Mouse (Mus musculus): Measurements from ENCODE around the gene Hagh. TPM values are rescaled to one million over a fixed set of nuclear protein-coding genes. Genes with fewer than 3 reads are reported as not detected.

Gene Hagh
- polyA plus RNA-seq, 1 experiment from 2014 or later = 71.5 TPM

- Histone ChIP-seq H3K9me3 (ENCODE audit: control insufficient read depth, low read length) (no peaks in the 10 kb centered on the region), H3K4me3 (replicated peaks; ENCODE audit: low read length) (no peak overlapping the region), H3K4me2 (replicated peaks) (no peak overlapping the region), H3K36me3 (replicated peaks; ENCODE audit: control insufficient read depth, insufficient read depth) (peaks cover 60% of the 10 kb centered on the region), H3K27ac (no peak overlapping the region), H3K27me3 (ENCODE audit: control insufficient read depth, insufficient read depth, low read length) (no peaks in the 10 kb centered on the region), H3K9ac (no peak overlapping the region), H3K4me1 (replicated peaks; ENCODE audit: control insufficient read depth, insufficient read depth, low read length) (no peaks in the 10 kb centered on the region)
- WGBS = 86% methylated on average over 8 of the region's 8 CpGs
- DNase-seq (ENCODE audit: low spot score) (no peak), ATAC-seq (ENCODE audit: low FRiP score) (no peak)
Measured at GRCm38 (mm10) chr17:24857831-24858470, 18.0 kb downstream of the Hagh start.

GRCm38 (mm10) chr17:24858967-24859366 lies 19.0 kb downstream of the Hagh start:
- no peaks in the 10 kb centered on the region for H3K4me1 ChIP-seq (replicated peaks; ENCODE audit: control insufficient read depth, insufficient read depth, low read length)
- H3K4me3 ChIP-seq (replicated peaks; ENCODE audit: low read length) = no peak overlapping the region
- H3K36me3 ChIP-seq (replicated peaks; ENCODE audit: control insufficient read depth, insufficient read depth) = peaks cover 58% of the 10 kb centered on the region
- no peaks in the 10 kb centered on the region for H3K9me3 ChIP-seq (ENCODE audit: control insufficient read depth, low read length)
- WGBS = 86% methylated on average over 6 of the region's 6 CpGs
- no peak overlapping the region for H3K9ac ChIP-seq
- H3K27me3 ChIP-seq (ENCODE audit: control insufficient read depth, insufficient read depth, low read length) = no peaks in the 10 kb centered on the region
- ATAC-seq (ENCODE audit: low FRiP score) = no peak; the same call in 1 of the 2 replicates
- H3K4me2 ChIP-seq (replicated peaks) = no peak overlapping the region
- DNase-seq (ENCODE audit: low spot score) = no peak
- H3K27ac ChIP-seq = no peak overlapping the region

- H3K9me3 ChIP-seq (ENCODE audit: control insufficient read depth, low read length) = no peaks in the 10 kb centered on the region
- no peaks in the 10 kb centered on the region for H3K27me3 ChIP-seq (ENCODE audit: control insufficient read depth, insufficient read depth, low read length)
- ATAC-seq (ENCODE audit: low FRiP score) = no peak
- H3K4me1 ChIP-seq (replicated peaks; ENCODE audit: control insufficient read depth, insufficient read depth, low read length) = no peaks in the 10 kb centered on the region
- no peak overlapping the region for H3K4me3 ChIP-seq (replicated peaks; ENCODE audit: low read length)
- WGBS = 94% methylated on average over 8 of the region's 8 CpGs
- DNase-seq (ENCODE audit: low spot score) = no peak
- no peak overlapping the region for H3K4me2 ChIP-seq (replicated peaks)
- no peak overlapping the region for H3K27ac ChIP-seq
- no peak overlapping the region for H3K9ac ChIP-seq
- H3K36me3 ChIP-seq (replicated peaks; ENCODE audit: control insufficient read depth, insufficient read depth) = peaks cover 57% of the 10 kb centered on the region
Measured at GRCm38 (mm10) chr17:24860076-24860475, 20.1 kb downstream of the Hagh start.

- no peaks in the 10 kb centered on the region for H3K9me3 ChIP-seq (ENCODE audit: control insufficient read depth, low read length)
- DNase-seq (ENCODE audit: low spot score) (no peak), ATAC-seq (ENCODE audit: low FRiP score) (no peak)
- WGBS = 92% methylated on average over 3 of the region's 3 CpGs
- H3K36me3 ChIP-seq (replicated peaks; ENCODE audit: control insufficient read depth, insufficient read depth) = peaks cover 53% of the 10 kb centered on the region
- H3K27me3 ChIP-seq (ENCODE audit: control insufficient read depth, insufficient read depth, low read length) = no peaks in the 10 kb centered on the region
- H3K4me2 ChIP-seq (replicated peaks) = no peak overlapping the region
- no peak overlapping the region for H3K9ac ChIP-seq
- no peak overlapping the region for H3K4me3 ChIP-seq (replicated peaks; ENCODE audit: low read length)
- no peak overlapping the region for H3K27ac ChIP-seq
- no peaks in the 10 kb centered on the region for H3K4me1 ChIP-seq (replicated peaks; ENCODE audit: control insufficient read depth, insufficient read depth, low read length)
Measured at GRCm38 (mm10) chr17:24861785-24862184, 21.8 kb downstream of the Hagh start.

GRCm38 (mm10) chr17:24865776-24866175 lies 25.8 kb downstream of the Hagh start, which contains the start of gene Igfals:
Gene Igfals (plus strand): TSS chr17:24865997.
- Histone ChIP-seq H3K4me2 (replicated peaks) (no peak within 1 kb of the TSS), H3K9me3 (ENCODE audit: control insufficient read depth, low read length) (no peaks in the 10 kb centered on the region), H3K4me1 (replicated peaks; ENCODE audit: control insufficient read depth, insufficient read depth, low read length) (no peaks in the 10 kb centered on the region), H3K27me3 (ENCODE audit: control insufficient read depth, insufficient read depth, low read length) (no peaks in the 10 kb centered on the region), H3K4me3 (replicated peaks; ENCODE audit: low read length) (no peak within 1 kb of the TSS), H3K27ac (no peak within 1 kb of the TSS), H3K36me3 (replicated peaks; ENCODE audit: control insufficient read depth, insufficient read depth) (peaks cover 43% of the 10 kb centered on the region), H3K9ac (no peak within 1 kb of the TSS)
- 90% methylated on average over 8 of the region's 8 CpGs for WGBS
- no peak for DNase-seq (ENCODE audit: low spot score)
- ATAC-seq (ENCODE audit: low FRiP score) = no peak

GRCm38 (mm10) chr17:24867914-24868313 lies 28.0 kb downstream of the Hagh start:
- H3K36me3 ChIP-seq (replicated peaks; ENCODE audit: control insufficient read depth, insufficient read depth) = peaks cover 22% of the 10 kb centered on the region
- no peaks in the 10 kb centered on the region for H3K9me3 ChIP-seq (ENCODE audit: control insufficient read depth, low read length)
- H3K4me2 ChIP-seq (replicated peaks) = no peak overlapping the region
- ATAC-seq (ENCODE audit: low FRiP score) (no peak), DNase-seq (ENCODE audit: low spot score) (no peak)
- no peak overlapping the region for H3K9ac ChIP-seq
- WGBS = 91% methylated on average over 10 of the region's 10 CpGs
- H3K4me1 ChIP-seq (replicated peaks; ENCODE audit: control insufficient read depth, insufficient read depth, low read length) = no peaks in the 10 kb centered on the region
- H3K27ac ChIP-seq = no peak overlapping the region
- no peak overlapping the region for H3K4me3 ChIP-seq (replicated peaks; ENCODE audit: low read length)
- no peaks in the 10 kb centered on the region for H3K27me3 ChIP-seq (ENCODE audit: control insufficient read depth, insufficient read depth, low read length)

- Histone ChIP-seq H3K36me3 (replicated peaks; ENCODE audit: control insufficient read depth, insufficient read depth) (no peaks in the 10 kb centered on the region), H3K27ac (no peak overlapping the region), H3K9ac (no peak overlapping the region), H3K4me2 (replicated peaks) (no peak overlapping the region), H3K4me3 (replicated peaks; ENCODE audit: low read length) (no peak overlapping the region), H3K27me3 (ENCODE audit: control insufficient read depth, insufficient read depth, low read length) (no peaks in the 10 kb centered on the region), H3K4me1 (replicated peaks; ENCODE audit: control insufficient read depth, insufficient read depth, low read length) (no peaks in the 10 kb centered on the region), H3K9me3 (ENCODE audit: control insufficient read depth, low read length) (no peaks in the 10 kb centered on the region)
- DNase-seq (ENCODE audit: low spot score) = no peak
- 50% methylated on average over 4 of the region's 4 CpGs for WGBS
- no peak for ATAC-seq (ENCODE audit: low FRiP score)
Measured at GRCm38 (mm10) chr17:24873695-24874404, 33.9 kb downstream of the Hagh start.

- Histone ChIP-seq H3K27me3 (ENCODE audit: control insufficient read depth, insufficient read depth, low read length) (no peaks in the 10 kb centered on the region), H3K9me3 (ENCODE audit: control insufficient read depth, low read length) (no peaks in the 10 kb centered on the region)
Measured at GRCm38 (mm10) chr17:24874405-24874745, 34.4 kb downstream of the Hagh start.

GRCm38 (mm10) chr17:24874989-24875388 lies 35.0 kb downstream of the Hagh start:
- no peak overlapping the region for H3K4me3 ChIP-seq (replicated peaks; ENCODE audit: low read length)
- H3K27ac ChIP-seq = no peak overlapping the region
- ATAC-seq (ENCODE audit: low FRiP score) (no peak), DNase-seq (ENCODE audit: low spot score) (no peak)
- no peaks in the 10 kb centered on the region for H3K4me1 ChIP-seq (replicated peaks; ENCODE audit: control insufficient read depth, insufficient read depth, low read length)
- no peaks in the 10 kb centered on the region for H3K27me3 ChIP-seq (ENCODE audit: control insufficient read depth, insufficient read depth, low read length)
- H3K9me3 ChIP-seq (ENCODE audit: control insufficient read depth, low read length) = no peaks in the 10 kb centered on the region
- no peaks in the 10 kb centered on the region for H3K36me3 ChIP-seq (replicated peaks; ENCODE audit: control insufficient read depth, insufficient read depth)
- WGBS = 88% methylated on average over 8 of the region's 8 CpGs
- H3K9ac ChIP-seq = no peak overlapping the region
- no peak overlapping the region for H3K4me2 ChIP-seq (replicated peaks)

More at GRCm38 (mm10) chr17:24874405-24874745, 34.4 kb downstream of the Hagh start:
- 55% methylated on average over 1 of the region's 1 CpGs for WGBS
- H3K4me1 ChIP-seq (replicated peaks; ENCODE audit: control insufficient read depth, insufficient read depth, low read length) = no peaks in the 10 kb centered on the region
- H3K4me2 ChIP-seq (replicated peaks) = no peak overlapping the region
- H3K36me3 ChIP-seq (replicated peaks; ENCODE audit: control insufficient read depth, insufficient read depth) = no peaks in the 10 kb centered on the region
- H3K9ac ChIP-seq = no peak overlapping the region
- no peak overlapping the region for H3K27ac ChIP-seq
- H3K4me3 ChIP-seq (replicated peaks; ENCODE audit: low read length) = no peak overlapping the region
- DNase-seq (ENCODE audit: low spot score) = no peak
- ATAC-seq (ENCODE audit: low FRiP score) = no peak
